Mouse (Mus musculus) C2C12 (cell line): ENCODE data around the gene Cwf19l2. TPM values are rescaled to one million over a fixed set of nuclear protein-coding genes. Genes with fewer than 3 reads are reported as not detected.

Experiments used
- H3K27me3 ChIP-seq: one replicate; pipeline ENCODE4 v1.6.1; 2011; ENCODE audit not compliant: control insufficient read depth, insufficient read depth, insufficient read length
- H3K36me3 ChIP-seq: one replicate; pipeline ENCODE4 v1.6.1; 2011; ENCODE audit not compliant: control insufficient read depth, insufficient read depth
- H3K4me3 ChIP-seq: one replicate; pipeline ENCODE4 v1.5.1; 2011; ENCODE audit warnings: mild to moderate bottlenecking, control low read depth; ENCODE audit not compliant: poor library complexity, insufficient read depth, severe bottlenecking
- H3K79me2 ChIP-seq: one replicate; pipeline ENCODE4 v1.6.1; 2011; ENCODE audit not compliant: control insufficient read depth, insufficient read depth
- H3K79me3 ChIP-seq: one replicate; pipeline ENCODE4 v1.6.1; 2011; ENCODE audit warnings: low read depth, control low read depth
- H3ac ChIP-seq: one replicate; pipeline ENCODE3; 2011; ENCODE audit warnings: low read depth; ENCODE audit not compliant: control insufficient read depth, insufficient read length
- CEBPB ChIP-seq: IDR thresholded peaks from one replicate; pipeline ENCODE4 v1.6.1; 2011; ENCODE audit warnings: low read depth, mild to moderate bottlenecking, control low read depth, moderate library complexity
- CTCF ChIP-seq: IDR thresholded peaks from one replicate; pipeline ENCODE4 v1.5.1; 2011; ENCODE audit not compliant: control insufficient read depth, insufficient read depth, insufficient read length
- FOSL1 ChIP-seq: IDR thresholded peaks from one replicate; pipeline ENCODE4 v1.8.0; 2011; ENCODE audit warnings: mild to moderate bottlenecking, low read length; ENCODE audit not compliant: poor library complexity, insufficient read depth, severe bottlenecking
- MAX ChIP-seq: IDR thresholded peaks from one replicate; pipeline ENCODE4 v1.6.1; 2011; ENCODE audit warnings: mild to moderate bottlenecking, control low read depth
- MYOD1 ChIP-seq: IDR thresholded peaks from one replicate; pipeline ENCODE4 v1.6.1; 2011; ENCODE audit warnings: low read depth; ENCODE audit not compliant: control insufficient read depth, insufficient read length
- MYOG ChIP-seq: IDR thresholded peaks from one replicate; pipeline ENCODE4 v1.6.1; 2011; ENCODE audit not compliant: control insufficient read depth, insufficient read length; ENCODE audit errors: extremely low read depth
- USF1 ChIP-seq: IDR thresholded peaks from one replicate; pipeline ENCODE4 v1.6.1; 2011; ENCODE audit warnings: low read depth, mild to moderate bottlenecking, control low read depth, moderate library complexity
- polyA plus RNA-seq: library from polyadenylated mRNA; unstranded; fragments of >200 nt; fragmentation: generic; extraction: Trizol; gene quantifications from one replicate; pipeline ENCODE4 v1.2.1, GENCODE M21; 2012; ENCODE audit warnings: missing spikeins

The Cwf19l2 gene
- polyA plus RNA-seq, 1 experiment: 1.9 TPM

DNA sequence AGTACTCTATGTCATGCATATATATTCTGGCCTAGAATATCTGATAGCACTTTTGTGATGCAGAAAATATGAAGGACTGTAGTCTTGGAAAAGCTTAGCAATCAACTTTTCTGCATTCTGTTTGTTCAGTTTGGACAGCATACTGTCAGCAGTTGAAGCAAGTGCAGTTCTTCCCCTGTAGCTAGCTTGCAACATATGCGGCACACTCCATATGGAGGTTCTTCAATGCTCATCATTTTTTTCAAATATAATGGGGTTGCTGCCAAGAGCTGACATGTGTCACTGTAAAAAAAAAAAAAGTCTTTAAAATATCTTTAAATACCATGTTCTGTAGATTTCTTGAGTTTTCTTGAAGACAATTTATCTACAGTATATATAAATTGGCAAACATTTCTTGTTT, 115.8 kb downstream of the Cwf19l2 start:
- Histone ChIP-seq H3K4me3 (no peak overlapping the region), H3K36me3 (no peaks in the 10 kb centered on the region), H3K27me3 (no peaks in the 10 kb centered on the region), H3K79me2 (no peaks in the 10 kb centered on the region), H3ac (no peak overlapping the region), H3K79me3 (no peaks in the 10 kb centered on the region)
- no peak for TF ChIP-seq FOSL1
- no peak for TF ChIP-seq USF1
- TF ChIP-seq CEBPB: no peak
- TF ChIP-seq MYOG: no peak
- TF ChIP-seq MAX: no peak
- TF ChIP-seq CTCF: no peak
- TF ChIP-seq MYOD1: no peak

DNA sequence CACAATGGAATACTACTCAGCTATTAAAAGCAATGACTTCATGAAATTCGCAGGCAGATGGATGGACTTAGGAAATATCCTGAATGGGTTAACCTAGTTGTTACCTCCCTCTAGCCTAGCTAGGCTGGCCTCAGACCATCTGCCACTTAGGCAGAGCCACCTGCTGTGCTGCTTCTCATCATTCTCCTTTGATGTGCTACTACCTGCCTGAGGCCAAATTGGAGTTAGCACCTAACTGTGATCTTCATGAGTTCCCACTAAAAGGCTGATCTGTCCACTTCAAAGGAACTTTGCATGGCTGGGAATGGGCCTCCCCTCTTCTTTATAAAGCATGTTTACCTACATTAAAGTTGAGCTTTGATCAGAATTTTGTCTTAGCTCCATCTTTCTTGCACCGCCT, 117.6 kb downstream of the Cwf19l2 start:
- Histone ChIP-seq H3K36me3 (no peaks in the 10 kb centered on the region), H3K4me3 (no peak overlapping the region), H3K79me2 (no peaks in the 10 kb centered on the region), H3K79me3 (no peaks in the 10 kb centered on the region), H3K27me3 (no peaks in the 10 kb centered on the region), H3ac (no peak overlapping the region)
- TF ChIP-seq MYOG: no peak
- no peak for TF ChIP-seq MYOD1
- no peak for TF ChIP-seq FOSL1
- TF ChIP-seq MAX: no peak
- no peak for TF ChIP-seq CTCF
- TF ChIP-seq USF1: no peak
- no peak for TF ChIP-seq CEBPB

Other genes with a start within 250 kb of the Cwf19l2 start
- 2.2 TPM for gene Alkbh8, start 68.5 kb upstream of the Cwf19l2 start, polyA plus RNA-seq
- 0.01 TPM for gene Gucy1a2, start 129.2 kb downstream of the Cwf19l2 start, polyA plus RNA-seq